Mouse (Mus musculus) ES-E14 (cell line): ENCODE data around the gene Zfp189. TPM values are rescaled to one million over a fixed set of nuclear protein-coding genes. Genes with fewer than 3 reads are reported as not detected.

ENCODE experiments used
- DNase-seq: peaks from one replicate; pipeline ENCODE4 v3.0.0-alpha.2; 2013; ENCODE audit warnings: low read depth, low spot score
- H3K27ac ChIP-seq: 2 replicates; pipeline ENCODE4 v1.5.1; 2012; ENCODE audit warnings: low read depth, mild to moderate bottlenecking, low read length, moderate library complexity, mixed read lengths; ENCODE audit not compliant: poor library complexity, insufficient read depth, severe bottlenecking
- H3K36me3 ChIP-seq: 2 replicates; pipeline ENCODE4 v1.6.1; 2012; ENCODE audit warnings: mild to moderate bottlenecking, low read length, moderate library complexity, mixed read lengths; ENCODE audit not compliant: control insufficient read depth, poor library complexity, insufficient read depth, severe bottlenecking
- H3K4me1 ChIP-seq, 2 experiments: fragments of 150-350 bp in 1 of 2; sonication (generic) in 1 of 2; 2 replicates each; pipeline ENCODE4 v1.6.1; 2012; ENCODE audit warnings: low read length in 2 of 2, mild to moderate bottlenecking in 1 of 2, mixed read lengths in 1 of 2; ENCODE audit not compliant: control insufficient read depth in 2 of 2, insufficient read depth in 2 of 2, poor library complexity in 1 of 2
- H3K4me3 ChIP-seq, 2 experiments: fragments of 150-350 bp in 1 of 2; sonication (generic) in 1 of 2; 2 replicates each; pipeline ENCODE4 v1.5.1; 2012; ENCODE audit warnings: low read length in 2 of 2, low read depth in 1 of 2, mild to moderate bottlenecking in 1 of 2, mixed read lengths in 1 of 2; ENCODE audit not compliant: insufficient read depth in 1 of 2, poor library complexity in 1 of 2, severe bottlenecking in 1 of 2
- H3K9ac ChIP-seq: 2 replicates; pipeline ENCODE4 v1.6.1; 2012; ENCODE audit warnings: low read depth, mild to moderate bottlenecking, low read length, mixed read lengths; ENCODE audit not compliant: poor library complexity, insufficient read depth, severe bottlenecking
- H3K9me3 ChIP-seq: fragments of 150-350 bp; sonication (generic); 2 replicates; pipeline ENCODE4 v1.6.1; 2012; ENCODE audit warnings: low read depth, mild to moderate bottlenecking, low read length; ENCODE audit not compliant: control insufficient read depth, insufficient read depth
- CHD2 ChIP-seq: IDR thresholded peaks from 2 replicates; pipeline ENCODE4 v1.6.1; 2014; ENCODE audit warnings: mild to moderate bottlenecking, low read depth, low read length, inconsistent platforms
- HCFC1 ChIP-seq: IDR thresholded peaks from 2 replicates; pipeline ENCODE4 v1.6.1; 2012; ENCODE audit warnings: low read length, inconsistent platforms, borderline replicate concordance; ENCODE audit not compliant: insufficient read depth
- MAFK ChIP-seq: IDR thresholded peaks from 2 replicates; pipeline ENCODE4 v1.6.1; 2014; ENCODE audit warnings: mild to moderate bottlenecking, low read depth, low read length, inconsistent platforms; ENCODE audit not compliant: insufficient read depth
- ZC3H11A ChIP-seq: IDR thresholded peaks from 2 replicates; pipeline ENCODE4 v1.6.1; 2012; ENCODE audit warnings: low read depth, mild to moderate bottlenecking, inconsistent platforms, low read length, borderline replicate concordance
- ZNF384 ChIP-seq: IDR thresholded peaks from 2 replicates; pipeline ENCODE4 v1.6.1; 2012; ENCODE audit warnings: low read depth, low read length, inconsistent platforms
- in situ Hi-C, 2 experiments: fragments of 600-800 bp; cut with MboI; formaldehyde crosslinking; loops; one replicate each; pipeline ENCODE4 v1.15.1; 2025; ENCODE audit warnings: low sequenced_read_pairs in 2 of 2, inconsistent platforms in 1 of 2; ENCODE audit not compliant: unreplicated experiment in 2 of 2
- total RNA-seq: library from RNA; depleted of rRNA; stranded (reverse); fragments of 300-350 nt; gene quantifications from 2 replicates; pipeline ENCODE4 v1.2.3, GENCODE M21; 2012

Gene Zfp189
- total RNA-seq, 1 experiment, result 4.3 TPM

GRCm38 (mm10) chr4:49546873-49547543 lies 26.0 kb downstream of the Zfp189 start:
- Histone ChIP-seq H3K9ac (no peak overlapping the region), H3K27ac (no peak overlapping the region), H3K4me1 (no peaks in the 10 kb centered on the region), H3K36me3 (no peaks in the 10 kb centered on the region), H3K9me3 (no peaks in the 10 kb centered on the region), H3K4me3 (no peak overlapping the region)
- TF ChIP-seq ZC3H11A (no peak), HCFC1 (no peak), CHD2 (no peak), ZNF384 (no peak), MAFK (no peak)
- DNase-seq, result no peak
- in situ Hi-C loops, result no loop called here

- no peak for DNase-seq
- Histone ChIP-seq H3K9ac (no peak overlapping the region), H3K4me3 (no peak overlapping the region), H3K36me3 (no peaks in the 10 kb centered on the region), H3K27ac (no peak overlapping the region), H3K9me3 (no peaks in the 10 kb centered on the region), H3K4me1 (no peaks in the 10 kb centered on the region)
- in situ Hi-C loops, result no loop called here
- TF ChIP-seq HCFC1 (no peak), CHD2 (no peak), ZNF384 (no peak), ZC3H11A (no peak), MAFK (no peak)
These were observed 26.7 kb downstream of the Zfp189 start for GRCm38 (mm10) chr4:49547544-49548219.

GRCm38 (mm10) chr4:49549383-49549782 lies 28.4 kb downstream of the Zfp189 start, which contains the start of gene Aldob:
Aldob (minus strand) TSS chr4:49549546.
- no peak for DNase-seq
- H3K9me3 ChIP-seq, result no peaks in the 10 kb centered on the region
- TF ChIP-seq ZC3H11A, result no peak
- no peak for TF ChIP-seq MAFK
- TF ChIP-seq HCFC1, result no peak
- TF ChIP-seq CHD2, result no peak
- no peak for TF ChIP-seq ZNF384
- no peaks in the 10 kb centered on the region for H3K36me3 ChIP-seq
- no peaks in the 10 kb centered on the region for H3K4me1 ChIP-seq
- no peak within 1 kb of the TSS for H3K27ac ChIP-seq
- no peak within 1 kb of the TSS for H3K9ac ChIP-seq
- in situ Hi-C loops, result no loop called here
- no peak within 1 kb of the TSS for H3K4me3 ChIP-seq

- Histone ChIP-seq H3K4me3 (no peak overlapping the region), H3K9ac (no peak overlapping the region), H3K4me1 (no peaks in the 10 kb centered on the region), H3K36me3 (no peaks in the 10 kb centered on the region), H3K9me3 (no peaks in the 10 kb centered on the region), H3K27ac (no peak overlapping the region)
- TF ChIP-seq HCFC1, result no peak
- no peak for TF ChIP-seq ZC3H11A
- no peak for TF ChIP-seq MAFK
- no peak for TF ChIP-seq ZNF384
- in situ Hi-C loops, result no loop called here
- DNase-seq, result no peak
These were observed 32.4 kb downstream of the Zfp189 start for GRCm38 (mm10) chr4:49553380-49553779.

- no peaks in the 10 kb centered on the region for H3K36me3 ChIP-seq
- TF ChIP-seq ZC3H11A (no peak), HCFC1 (no peak), MAFK (no peak), ZNF384 (no peak), CHD2 (no peak)
- no peak for DNase-seq
- H3K9me3 ChIP-seq, result no peaks in the 10 kb centered on the region
- no peak overlapping the region for H3K9ac ChIP-seq
- H3K27ac ChIP-seq, result no peak overlapping the region
- H3K4me1 ChIP-seq, result no peaks in the 10 kb centered on the region
- in situ Hi-C loops, result no loop called here
- no peak overlapping the region for H3K4me3 ChIP-seq
These were observed 36.4 kb downstream of the Zfp189 start for GRCm38 (mm10) chr4:49557375-49557774.
